Mouse (Mus musculus) kidney, postnatal 25 days (tissue): ENCODE measurements around the gene Arhgef28.

Source experiments
- DNase-seq, 2 experiments: peaks; one replicate each; pipeline ENCODE4 v3.0.0; 2021; ENCODE audit warnings: mixed read lengths in 2 of 2

Arhgef28 gene

DNA sequence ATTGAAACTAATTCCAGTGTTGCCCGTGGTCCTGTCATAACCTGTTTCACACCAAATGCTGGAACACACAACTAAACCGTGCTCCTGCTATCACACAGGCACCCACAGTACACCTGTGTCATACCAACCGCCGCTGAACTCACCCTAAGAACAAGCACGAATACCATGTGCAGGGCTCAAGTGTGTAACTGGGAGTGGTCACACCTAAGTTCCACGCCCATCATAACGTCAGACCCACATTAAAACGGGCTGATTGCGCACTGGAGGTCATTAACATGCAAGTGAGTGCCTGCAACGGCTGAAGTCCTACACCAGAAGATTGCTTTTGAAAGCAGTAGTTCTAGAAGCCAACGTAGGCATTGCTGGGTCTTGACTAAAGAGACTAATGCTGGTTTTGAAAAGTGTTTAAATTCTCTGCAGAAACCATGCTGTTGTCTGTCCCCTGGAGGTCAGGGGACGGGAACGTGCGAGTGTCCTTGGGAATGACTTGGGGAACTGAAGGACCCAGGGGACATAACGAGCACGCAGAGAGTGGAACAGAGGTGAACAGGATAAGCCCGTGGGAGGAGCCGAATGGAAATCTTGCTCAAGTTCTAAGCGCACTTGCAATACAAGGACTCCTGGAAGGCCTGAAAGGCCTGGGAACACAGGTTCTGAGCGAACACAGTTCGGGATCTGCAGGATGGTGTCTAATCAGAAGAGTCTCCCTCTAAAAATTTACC, 22.9 kb downstream of the Arhgef28 start:
- DNase-seq, result peak; percentile 34 to 70

DNA sequence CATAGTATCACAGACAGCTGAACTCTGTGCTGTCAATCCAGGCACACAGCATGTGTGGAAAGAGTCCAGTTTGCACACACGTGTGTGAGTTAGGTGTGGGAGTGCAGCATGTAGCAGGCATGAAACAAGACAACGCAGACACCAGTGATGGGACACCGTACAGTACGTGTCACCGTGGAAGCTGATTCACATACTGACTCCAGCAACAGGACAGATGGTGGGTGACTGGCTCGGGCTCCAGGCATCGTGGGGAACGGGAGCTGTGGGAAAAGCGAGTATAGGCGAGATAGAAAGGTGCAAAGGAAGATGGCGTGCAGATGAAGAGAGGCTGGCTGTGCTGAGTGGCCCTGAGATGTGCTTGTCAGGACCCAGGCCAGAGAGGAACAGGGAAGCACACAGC, 23.9 kb downstream of the Arhgef28 start:
- no peak for DNase-seq

DNA sequence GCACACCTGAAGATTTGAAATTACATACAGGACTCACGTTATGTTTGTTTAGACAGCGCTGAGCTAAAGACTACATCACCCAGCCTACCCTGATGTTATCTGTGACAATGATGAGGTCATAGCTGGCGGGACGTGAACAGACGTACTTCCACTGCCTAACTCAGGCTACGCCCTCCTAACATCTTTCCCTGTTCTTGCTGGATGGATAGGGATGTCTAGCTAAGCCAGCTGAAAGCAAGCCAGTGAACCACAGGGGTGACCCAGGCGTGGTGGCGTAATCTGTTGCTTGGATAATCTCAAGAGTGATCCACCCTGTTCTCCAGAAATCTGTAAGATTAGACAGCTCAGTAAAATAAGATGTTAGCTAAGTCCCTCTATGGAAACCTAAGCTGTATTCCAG, 25.6 kb downstream of the Arhgef28 start:
- DNase-seq, result no peak

DNA sequence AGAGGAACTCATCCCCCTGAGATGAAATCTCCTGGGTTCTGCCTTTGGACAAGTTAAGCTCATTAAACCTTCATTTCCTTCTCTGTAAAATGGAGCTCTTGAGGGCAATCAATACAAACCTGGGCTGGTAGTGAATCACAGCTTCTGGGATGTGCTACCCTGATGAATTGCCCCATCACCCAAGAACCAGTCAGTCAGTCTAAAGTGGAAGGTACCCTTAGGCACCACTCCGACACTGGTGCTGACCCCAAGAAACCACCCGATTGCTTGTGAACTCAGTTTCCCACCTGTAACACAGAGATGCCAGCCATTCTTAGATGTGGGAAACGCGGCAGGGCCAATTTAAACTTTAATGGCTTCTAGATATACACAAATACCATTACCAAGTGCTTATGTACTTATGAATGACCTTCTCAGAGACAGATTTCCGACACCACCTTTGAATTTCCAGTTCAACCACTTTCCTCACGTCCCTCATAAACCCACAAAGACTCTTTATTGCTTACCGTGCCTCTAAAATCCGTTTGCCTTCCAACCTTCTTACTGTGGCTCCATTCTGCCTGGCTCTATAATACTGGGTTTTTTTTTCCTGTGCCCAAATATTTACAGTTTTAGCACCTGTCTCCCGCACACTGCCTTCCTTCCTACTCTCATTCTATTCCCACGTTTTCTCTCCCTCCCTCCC, 30.8 kb downstream of the Arhgef28 start:
- no peak for DNase-seq

DNA sequence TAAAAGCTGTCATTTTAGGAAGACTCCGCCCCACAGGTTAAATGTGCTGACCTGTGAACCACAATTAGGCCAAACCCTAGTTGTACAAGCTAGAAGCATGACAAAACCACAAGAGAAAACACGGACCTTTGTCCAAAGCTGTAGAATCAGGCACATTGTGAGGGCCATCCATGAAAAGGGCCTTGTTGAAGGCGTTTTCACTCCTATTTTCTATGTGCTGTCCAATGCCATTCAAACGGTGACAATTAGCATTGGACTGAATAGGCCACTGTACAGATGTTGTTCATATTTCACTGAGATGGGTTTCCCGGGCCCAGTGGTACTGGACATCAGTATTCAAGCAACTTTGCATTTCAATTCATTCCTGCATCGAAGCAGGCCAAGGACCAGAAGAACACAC, 33.2 kb downstream of the Arhgef28 start:
- DNase-seq, result no peak

DNA sequence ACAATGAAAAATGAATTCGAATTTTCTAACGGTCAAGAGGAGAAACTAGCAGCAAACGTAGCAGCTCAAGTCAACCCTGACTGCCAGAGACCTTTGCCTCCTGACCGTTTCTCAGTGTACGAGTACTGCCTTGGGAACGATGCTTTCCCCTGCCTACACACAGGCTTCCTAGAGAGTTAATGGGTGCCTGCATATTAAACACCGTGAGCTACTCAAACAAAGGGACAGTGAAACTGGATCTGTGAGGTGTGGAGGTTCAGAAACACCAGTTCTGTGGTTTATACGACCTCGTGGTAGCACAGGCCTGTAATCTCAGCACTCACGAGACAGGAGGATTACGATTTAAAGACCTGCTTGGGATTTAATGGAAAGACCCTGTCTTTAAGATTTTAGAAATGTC, 33.9 kb downstream of the Arhgef28 start:
- no peak for DNase-seq

DNA sequence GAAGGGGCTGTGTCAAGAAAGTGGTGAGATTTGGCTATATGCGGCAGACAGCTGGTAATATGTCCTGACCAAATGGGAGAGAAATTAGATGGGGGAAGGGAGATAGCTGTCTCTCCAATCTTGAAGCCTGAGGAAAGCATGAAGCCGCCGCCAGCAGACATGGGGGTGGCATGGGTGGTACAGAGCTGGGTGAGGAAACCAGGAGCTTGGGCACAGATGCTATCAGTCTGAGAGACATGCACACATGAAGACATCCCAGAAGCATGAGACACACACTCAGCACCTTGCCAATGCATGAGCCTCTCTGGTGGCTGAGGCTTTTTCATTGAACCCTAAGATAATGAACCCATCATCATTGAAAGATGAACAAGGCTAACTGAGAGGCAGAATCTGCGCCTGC, 34.5 kb downstream of the Arhgef28 start:
- DNase-seq, result no peak

DNA sequence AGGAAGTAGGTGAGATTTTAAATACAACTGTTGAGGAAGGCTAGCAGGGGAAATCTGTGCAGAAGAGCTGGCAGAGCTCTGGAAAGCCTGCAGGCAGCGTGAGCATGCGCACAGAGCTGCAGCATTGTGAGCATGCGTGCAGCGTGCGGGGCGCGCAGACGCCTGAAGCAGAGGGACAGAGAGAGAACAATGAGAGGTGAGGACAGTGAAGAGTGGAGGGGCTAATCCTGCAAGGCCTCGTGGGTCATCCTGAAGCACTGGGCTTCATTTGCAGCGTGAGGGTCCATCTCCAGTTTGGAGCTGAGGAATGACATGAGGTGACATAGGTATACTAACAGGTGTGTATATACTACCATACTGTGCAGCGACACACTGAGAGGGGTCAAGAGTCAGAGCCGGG, 35.0 kb downstream of the Arhgef28 start:
- no peak for DNase-seq

DNA sequence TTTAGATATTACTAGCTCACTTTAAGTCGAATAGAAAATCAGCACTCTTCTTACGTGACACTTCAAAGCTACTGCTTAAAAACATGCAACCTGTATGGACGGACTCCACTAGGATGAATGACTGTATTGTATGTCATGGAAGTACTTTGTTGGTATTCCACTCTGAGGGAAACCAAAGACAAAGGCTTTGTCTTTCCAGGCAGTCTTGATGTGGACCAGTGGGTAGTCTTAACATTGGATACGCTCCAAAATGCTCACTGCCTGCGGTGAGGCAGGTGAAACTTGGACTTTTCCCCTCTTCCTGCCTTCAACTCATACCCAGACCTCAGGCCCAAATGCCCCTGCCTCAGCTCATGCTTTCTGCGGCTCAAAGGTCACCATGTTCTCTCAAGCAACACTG, 41.4 kb downstream of the Arhgef28 start:
- DNase-seq, result no peak

DNA sequence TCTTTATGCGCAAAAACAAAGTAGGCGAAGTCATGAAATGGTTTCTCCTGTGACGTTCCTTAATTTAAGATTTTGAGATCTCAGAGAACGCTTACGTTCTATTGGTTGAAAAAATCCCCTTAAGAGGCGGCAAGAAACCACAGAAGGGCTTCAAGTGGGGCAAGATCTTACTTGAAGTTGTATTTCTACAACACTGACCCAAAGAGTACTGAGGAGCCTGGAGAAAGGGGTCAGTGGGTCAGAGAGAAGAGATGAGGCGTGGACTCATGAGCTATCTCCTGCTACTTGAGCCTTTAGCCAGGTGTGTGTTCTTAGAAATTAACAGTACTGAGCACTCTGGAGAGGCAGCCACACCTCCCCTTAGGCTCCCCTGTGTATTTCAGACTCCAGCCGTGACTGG, 44.7 kb downstream of the Arhgef28 start:
- DNase-seq, result no peak

DNA sequence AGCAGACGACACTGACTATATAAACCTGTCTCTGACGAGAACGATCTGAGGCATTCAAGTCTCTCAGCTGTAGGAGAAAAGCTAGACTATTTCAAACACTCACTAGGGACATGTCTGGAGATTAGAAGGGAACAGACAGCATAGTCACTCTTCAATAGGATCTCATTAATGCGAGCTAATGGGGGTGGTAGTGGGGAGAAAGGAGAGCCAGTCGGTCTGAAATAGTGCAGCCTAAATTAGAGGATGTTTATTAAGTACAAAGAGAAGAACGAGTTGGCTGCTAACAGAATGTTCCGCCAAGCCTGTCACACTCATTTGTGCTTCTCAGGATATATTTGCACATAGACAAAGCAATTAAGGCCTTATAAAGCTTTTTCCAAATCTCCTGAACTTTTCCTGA, 49.6 kb downstream of the Arhgef28 start:
- no peak for DNase-seq

DNA sequence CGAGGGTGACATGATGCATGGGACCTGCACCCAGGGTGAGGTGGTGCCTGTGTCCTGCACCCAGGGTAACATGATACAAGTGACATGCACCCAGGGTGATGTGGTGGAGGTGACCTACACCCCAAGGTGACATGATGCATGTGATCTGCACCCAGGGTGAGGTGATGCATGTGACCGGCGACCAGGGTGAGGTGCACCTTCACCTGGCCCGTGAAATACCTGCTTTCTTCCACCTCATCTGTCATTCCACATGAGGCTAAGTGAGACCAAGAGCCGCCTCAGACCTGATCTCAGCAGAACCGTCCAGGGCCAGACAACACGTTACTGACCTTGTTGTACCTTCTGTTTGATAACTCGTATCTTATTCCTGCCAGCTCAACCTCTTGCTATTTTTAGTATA, 53.5 kb downstream of the Arhgef28 start:
- no peak for DNase-seq

DNA sequence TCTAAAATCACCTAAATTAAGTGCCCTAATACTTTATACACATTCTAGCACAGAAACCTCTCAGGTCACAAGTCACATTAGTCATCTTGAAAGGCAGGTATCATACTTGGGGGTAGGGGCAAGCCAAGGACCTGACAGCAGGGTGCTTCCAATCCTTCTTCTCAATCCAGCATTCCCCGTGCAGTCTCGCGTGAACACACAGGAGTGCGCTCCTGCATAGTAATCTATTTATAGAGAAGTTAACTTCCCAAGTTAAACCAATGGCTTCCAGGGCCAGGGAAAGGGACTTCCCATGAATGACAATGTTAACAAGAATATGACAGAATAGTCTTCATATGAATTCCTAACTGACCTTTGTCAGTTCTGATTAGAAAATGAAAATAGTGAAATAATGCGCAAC, 58.7 kb downstream of the Arhgef28 start:
- no peak for DNase-seq

DNA sequence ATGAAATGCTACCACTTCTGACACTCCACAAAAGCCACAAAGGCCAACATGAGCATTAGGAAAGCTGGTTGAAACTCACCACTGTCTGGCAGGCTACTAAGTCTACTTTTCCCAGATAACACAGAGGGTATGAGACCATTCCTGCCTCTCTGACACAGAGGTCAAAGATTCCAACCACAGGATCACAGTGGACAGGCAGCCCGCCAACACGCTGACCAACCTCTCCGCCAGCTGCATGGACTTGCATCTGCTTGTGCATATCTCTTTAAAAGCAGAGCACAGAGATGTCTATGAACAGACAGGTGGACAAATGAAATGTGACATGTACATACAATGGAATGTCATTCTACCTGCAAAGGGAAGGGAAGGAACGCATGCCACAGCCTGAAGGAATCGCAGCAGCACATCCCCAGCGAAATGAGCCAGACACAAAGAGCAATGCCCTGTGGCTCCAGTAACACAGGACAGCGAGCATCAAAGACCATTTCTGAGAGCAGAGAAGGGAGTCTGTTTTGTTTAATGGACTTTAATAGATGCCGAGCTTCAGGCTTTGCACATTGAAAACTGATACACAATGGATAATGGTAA, 59.6 kb downstream of the Arhgef28 start:
- no peak for DNase-seq

DNA sequence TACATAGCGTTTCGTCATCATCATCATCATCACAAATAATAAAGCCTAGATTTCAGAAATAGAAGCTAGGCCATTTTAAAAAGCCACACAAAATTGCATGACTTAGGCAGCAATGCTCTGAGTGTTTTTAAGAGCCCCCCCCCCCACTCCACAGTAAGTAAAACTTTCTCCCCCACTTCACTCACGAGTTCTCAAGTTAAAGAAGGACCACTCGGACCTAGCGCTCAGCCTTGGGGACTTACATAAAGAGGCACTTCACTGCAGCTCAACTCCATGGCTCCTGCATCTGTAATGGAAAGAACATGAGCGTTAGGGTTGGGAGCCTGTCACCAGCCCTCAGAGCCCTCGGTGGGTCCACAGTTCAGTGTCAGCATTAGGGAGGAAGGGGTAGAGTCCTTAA, 60.9 kb downstream of the Arhgef28 start:
- DNase-seq, result no peak

DNA sequence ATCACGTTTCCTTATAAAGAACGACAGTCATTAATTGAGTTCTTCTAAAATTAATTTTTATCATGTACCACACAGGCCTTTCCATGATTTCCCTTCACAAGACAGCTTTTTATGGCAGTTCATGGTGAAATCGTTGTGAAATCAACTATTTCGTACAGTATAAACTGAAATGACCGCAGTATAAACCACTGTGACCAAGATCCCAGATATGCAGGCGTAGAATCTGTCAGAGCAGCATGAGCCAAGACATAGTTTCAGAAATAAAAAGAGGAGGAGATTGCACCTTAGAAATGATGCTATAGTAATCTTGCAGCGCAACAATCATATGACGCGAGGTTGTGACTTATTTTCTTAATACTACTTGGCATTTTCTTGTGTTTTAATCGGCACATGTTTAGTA, 63.2 kb downstream of the Arhgef28 start:
- DNase-seq, result no peak

DNA sequence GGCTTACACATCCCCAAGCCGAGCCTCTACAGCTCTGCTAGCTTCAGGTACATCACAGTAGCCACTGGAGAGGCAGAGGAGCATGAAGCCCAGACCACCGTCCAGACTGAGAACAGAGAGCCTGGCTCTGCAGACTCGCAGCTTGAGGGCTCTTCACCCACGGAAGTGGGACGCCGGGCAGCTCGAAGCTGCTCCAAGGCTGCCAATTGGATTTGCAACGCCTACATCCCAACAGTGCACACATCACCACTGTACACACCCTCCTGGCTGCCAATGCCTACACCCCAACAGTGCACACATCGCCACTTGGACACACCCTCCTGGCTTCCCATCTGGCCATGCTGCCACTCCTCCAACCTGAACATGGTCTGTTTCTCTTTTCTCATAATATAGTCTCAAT, 65.6 kb downstream of the Arhgef28 start:
- no peak for DNase-seq

DNA sequence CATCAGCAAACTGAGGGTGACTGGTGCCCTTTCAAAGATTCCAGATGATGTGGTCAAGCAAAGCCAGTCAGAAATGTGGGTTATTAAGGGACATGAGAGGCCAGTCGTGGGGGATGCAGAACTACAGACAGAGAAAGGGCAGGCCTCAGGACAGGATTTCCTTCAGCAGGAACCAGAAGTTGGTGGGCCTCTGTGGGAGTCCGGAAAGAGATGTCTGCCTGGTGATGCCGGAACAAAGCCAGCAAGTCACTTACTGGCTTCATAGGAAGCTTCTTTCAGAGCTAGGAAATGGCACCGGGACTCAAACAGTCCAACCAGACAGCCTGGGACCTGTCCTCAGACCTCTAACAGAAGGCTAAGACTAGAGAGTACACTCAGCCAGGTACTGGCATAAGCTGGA, 67.5 kb downstream of the Arhgef28 start:
- peak; percentile 19 to 48 for DNase-seq

DNA sequence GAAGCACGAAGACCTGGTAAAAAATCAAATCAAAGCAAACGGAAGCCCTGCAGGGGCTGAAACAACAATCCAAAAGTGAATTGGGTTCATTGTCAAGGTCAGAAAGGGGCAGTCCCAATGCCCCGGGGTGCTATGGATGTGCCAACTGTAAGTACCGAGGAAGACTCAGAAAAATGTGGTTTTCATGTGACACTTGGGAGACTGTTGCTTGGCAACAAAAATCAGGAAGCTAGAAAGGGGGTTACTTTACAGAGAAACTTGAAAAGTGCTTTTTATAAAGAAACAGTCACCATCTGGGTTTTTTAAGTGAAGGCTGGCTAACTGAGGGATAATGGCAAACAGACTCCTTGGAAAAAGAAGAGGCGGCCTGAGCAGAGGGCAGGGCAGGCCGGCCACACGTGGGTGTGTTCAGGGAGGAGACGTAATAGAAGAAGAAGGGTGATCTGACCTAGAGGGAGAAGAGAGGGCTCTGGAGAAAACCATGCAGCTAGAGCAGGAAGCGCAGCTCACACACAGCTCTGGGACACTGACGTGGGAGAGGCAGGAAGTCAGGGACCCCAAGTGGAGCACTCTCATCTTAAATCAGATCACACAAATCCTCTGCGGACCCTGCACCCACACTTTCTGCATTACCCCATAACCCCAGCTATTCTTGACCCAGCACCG, 70.2 kb downstream of the Arhgef28 start:
- DNase-seq, result no peak

DNA sequence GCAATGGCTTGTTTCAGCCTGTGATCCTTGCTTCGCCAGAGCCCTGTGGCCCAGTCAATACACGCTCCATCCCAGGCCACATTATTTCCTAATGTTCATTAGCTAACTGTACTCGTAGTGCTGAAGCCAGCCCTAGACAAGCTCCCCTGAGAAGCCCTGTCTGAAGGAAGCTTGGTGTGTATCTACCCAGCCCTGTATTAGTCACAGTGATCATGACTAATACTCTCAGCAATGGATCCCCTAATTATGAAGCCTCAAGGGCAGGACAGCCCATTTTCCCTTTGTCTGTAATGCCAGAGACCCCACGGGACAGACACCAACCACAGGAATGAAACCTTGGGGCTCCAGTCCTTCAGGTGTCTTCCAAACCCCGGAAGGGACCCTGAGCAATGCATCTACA, 73.3 kb downstream of the Arhgef28 start:
- DNase-seq, result no peak

DNA sequence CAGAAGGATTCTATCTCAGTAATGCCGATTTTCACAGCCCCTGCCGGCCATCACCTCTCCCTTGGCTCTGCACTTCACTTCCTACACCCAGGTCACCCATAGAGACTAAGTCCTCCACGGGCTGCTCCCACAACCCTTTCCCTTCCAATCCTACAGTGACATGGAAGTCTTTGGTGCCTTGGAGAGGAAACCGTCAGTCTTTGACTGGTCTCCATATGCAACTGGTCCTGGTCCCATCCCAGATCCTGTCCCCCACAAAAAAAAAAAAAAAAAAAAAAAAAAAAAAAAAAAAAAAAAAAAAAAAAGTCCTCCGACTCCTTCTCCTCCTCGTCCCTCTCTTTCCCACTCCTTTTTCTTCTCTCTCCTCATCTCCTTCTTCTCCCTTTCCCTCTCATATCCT, 74.0 kb downstream of the Arhgef28 start:
- no peak for DNase-seq

DNA sequence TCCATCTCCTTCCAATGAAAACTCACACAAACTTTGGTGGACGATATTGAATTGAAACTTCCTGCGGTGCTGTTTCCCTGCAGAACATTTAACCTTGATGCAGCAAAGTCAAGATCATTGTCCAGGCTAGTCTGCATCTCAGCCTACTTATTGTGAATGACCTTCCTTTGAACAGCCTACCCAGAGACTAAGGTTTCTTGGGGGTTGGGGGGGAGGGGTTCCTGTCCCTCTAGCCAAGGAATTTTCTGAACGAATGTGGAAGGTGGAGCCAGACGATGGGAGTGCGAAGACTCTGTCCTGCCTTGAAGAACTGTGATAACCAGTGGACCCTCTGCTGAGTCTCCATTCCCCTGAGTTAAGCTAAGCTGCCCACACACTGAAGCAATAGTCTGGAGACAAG, 80.6 kb downstream of the Arhgef28 start:
- no peak for DNase-seq

DNA sequence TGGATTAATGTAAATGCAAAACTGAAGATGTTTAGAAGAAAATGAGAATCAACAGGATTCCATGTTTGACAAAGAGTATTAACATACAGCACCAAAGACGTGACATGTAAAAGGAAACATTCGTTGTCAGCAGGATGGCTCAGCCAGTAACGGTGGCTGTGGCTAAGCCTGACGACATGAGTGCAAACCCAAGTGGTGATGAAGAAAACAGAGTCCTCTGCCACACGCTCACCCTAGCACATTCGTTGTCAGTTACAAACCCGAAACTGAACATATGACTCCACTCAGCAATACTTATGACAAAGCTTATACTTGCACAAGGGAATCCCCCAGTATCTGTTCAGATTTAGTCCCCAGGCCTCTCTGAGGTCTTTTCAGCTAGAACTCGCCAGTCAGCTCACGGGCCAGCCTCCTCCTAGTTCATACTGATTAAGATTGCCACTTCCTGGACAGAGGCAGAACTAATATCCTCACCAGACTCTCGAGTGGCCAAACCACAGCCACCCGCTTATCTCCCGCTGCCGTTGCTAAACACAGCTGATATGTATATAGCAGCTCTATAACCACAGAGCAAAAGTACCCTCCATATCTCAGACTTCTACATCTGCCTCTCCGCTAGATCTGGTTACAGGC, 82.0 kb downstream of the Arhgef28 start:
- no peak for DNase-seq
